Mouse (Mus musculus): ENCODE results near the gene Sirt6. TPM values are rescaled to one million over a fixed set of nuclear protein-coding genes. Genes with fewer than 3 reads are reported as not detected.

The Sirt6 gene
- total and polyA plus RNA-seq, 3 experiments = 10.5 to 38.2 TPM; not detected in 1

GRCm38 (mm10) chr10:81623441-81623840 is 4.2 kb downstream of the Sirt6 start:
- Histone ChIP-seq H3K4me1 (ENCODE audit: control insufficient read depth in 1 of 2, insufficient read depth in 2 of 2, low read length in 2 of 2) (peaks cover 2 to 16% of the 10 kb centered on the region in 2 experiments; a peak in 3 of 4 replicates), H3K27ac (ENCODE audit: control insufficient read depth, low read depth, low read length) (no peak overlapping the region), H3K9ac (ENCODE audit: control insufficient read depth, low read depth, low read length, poor library complexity, severe bottlenecking) (no peak overlapping the region), H3K4me3 (ENCODE audit: control insufficient read depth in 1 of 2, insufficient read depth in 1 of 2, low read depth in 2 of 2, low read length in 2 of 2) (no peak overlapping the region), H3K79me2 (ENCODE audit: control insufficient read depth, insufficient read depth, low read length, poor library complexity) (peaks cover 4% of the 10 kb centered on the region; the same call in 1 of the 2 replicates), H3K9me3 (replicated peaks; ENCODE audit: insufficient read depth, low read length) (no peaks in the 10 kb centered on the region), H3K36me3 (ENCODE audit: control insufficient read depth in 1 of 2, insufficient read depth in 2 of 2, low read length in 2 of 2) (no peaks in the 10 kb centered on the region; a peak in 1 of 4 replicates), H3K27me3 (ENCODE audit: control insufficient read depth in 1 of 2, insufficient read depth in 2 of 2, low read length in 2 of 2) (no peaks in the 10 kb centered on the region)
- no peak for DNase-seq (ENCODE audit: low read depth, low spot score)
- TF ChIP-seq NELFE (IDR thresholded peaks at IDR 0.05; ENCODE audit: low read depth, low read length) = no peak
- TF ChIP-seq ZKSCAN1 (IDR thresholded peaks at IDR 0.05; ENCODE audit: low read depth, low read length) = no peak
- TF ChIP-seq ELF1 (IDR thresholded peaks at IDR 0.05; ENCODE audit: low read depth, low read length) = no peak
- TF ChIP-seq GABPA (IDR thresholded peaks at IDR 0.05; ENCODE audit: low read depth, low read length) = no peak
- TF ChIP-seq MAX (IDR thresholded peaks at IDR 0.05; ENCODE audit: low read length) = no peak
- TF ChIP-seq MYB (IDR thresholded peaks at IDR 0.05; ENCODE audit: low read depth, low read length) = no peak
- no peak for TF ChIP-seq USF2 (IDR thresholded peaks at IDR 0.05; ENCODE audit: borderline replicate concordance in 1 of 2, insufficient read depth in 1 of 2, low read depth in 1 of 2, low read length in 2 of 2)
- no peak for TF ChIP-seq SMC3 (IDR thresholded peaks at IDR 0.05; ENCODE audit: low read depth, low read length)
- TF ChIP-seq MXI1 (IDR thresholded peaks at IDR 0.05; ENCODE audit: low read depth, low read length) = no peak
- no peak for TF ChIP-seq RCOR1 (IDR thresholded peaks at IDR 0.05; ENCODE audit: low read depth, low read length)

GRCm38 (mm10) chr10:81620786-81621185 is 6.8 kb downstream of the Sirt6 start:
- H3K27ac ChIP-seq (ENCODE audit: control insufficient read depth, low read depth, low read length) = no peak overlapping the region
- no peak overlapping the region for H3K9ac ChIP-seq (ENCODE audit: control insufficient read depth, low read depth, low read length, poor library complexity, severe bottlenecking)
- DNase-seq (ENCODE audit: low read depth, low spot score) = no peak
- H3K36me3 ChIP-seq (ENCODE audit: control insufficient read depth in 1 of 2, insufficient read depth in 2 of 2, low read length in 2 of 2) = no peaks in the 10 kb centered on the region
- no peak overlapping the region for H3K4me3 ChIP-seq (ENCODE audit: control insufficient read depth in 1 of 2, insufficient read depth in 1 of 2, low read depth in 2 of 2, low read length in 2 of 2)
- no peaks in the 10 kb centered on the region for H3K79me2 ChIP-seq (ENCODE audit: control insufficient read depth, insufficient read depth, low read length, poor library complexity)
- no peaks in the 10 kb centered on the region for H3K9me3 ChIP-seq (replicated peaks; ENCODE audit: insufficient read depth, low read length)
- H3K27me3 ChIP-seq (ENCODE audit: control insufficient read depth in 1 of 2, insufficient read depth in 2 of 2, low read length in 2 of 2) = no peaks in the 10 kb centered on the region
- H3K4me1 ChIP-seq (ENCODE audit: control insufficient read depth in 1 of 2, insufficient read depth in 2 of 2, low read length in 2 of 2) = 0 out of 4 replicates have a peak, but pooled peaks cover 0 to 3% of the 10 kb centered on the region in 2 experiments
- TF ChIP-seq CTCF (IDR thresholded peaks at IDR 0.05 in 2 of 3, conservative IDR thresholded peaks at IDR 0.05 in 1 of 3; ENCODE audit: control insufficient read depth in 1 of 3, insufficient read depth in 1 of 3, low read depth in 2 of 3, low read length in 3 of 3, poor library complexity in 1 of 3, severe bottlenecking in 1 of 3) = no peak
- TF ChIP-seq JUND (IDR thresholded peaks at IDR 0.05; ENCODE audit: low read depth, low read length) = no peak
- TF ChIP-seq POLR2AphosphoS2 (IDR thresholded peaks at IDR 0.05; ENCODE audit: low read length) = no peak
- no peak for TF ChIP-seq MAX (IDR thresholded peaks at IDR 0.05; ENCODE audit: low read length)
- no peak for TF ChIP-seq CHD2 (IDR thresholded peaks at IDR 0.05; ENCODE audit: low read length)
- TF ChIP-seq TBP (IDR thresholded peaks at IDR 0.05; ENCODE audit: low read depth, low read length) = no peak
- no peak for TF ChIP-seq MAFK (IDR thresholded peaks at IDR 0.05; ENCODE audit: borderline replicate concordance, low read depth, low read length)
- no peak for TF ChIP-seq BHLHE40 (IDR thresholded peaks at IDR 0.05; ENCODE audit: borderline replicate concordance, low read depth, low read length)
- TF ChIP-seq ZMIZ1 (IDR thresholded peaks at IDR 0.05; ENCODE audit: low read depth, low read length) = no peak
- no peak for TF ChIP-seq UBTF (IDR thresholded peaks at IDR 0.05; ENCODE audit: borderline replicate concordance, insufficient read depth, low read depth, low read length)
